Mouse (Mus musculus) brain, embryonic 14.5 days (tissue): Measurements from ENCODE around the gene Cep19.
"Not testable (repeated sequence)": the region's sequence is repeated elsewhere in the genome, so short reads cannot be mapped to it uniquely, and the experiment has no call there.

Experiments used
- CTCF ChIP-seq: fragments of 200-500 bp; IDR thresholded peaks from 2 replicates; pipeline ENCODE4 v1.5.1; 2012; ENCODE audit warnings: inconsistent platforms, mild to moderate bottlenecking, moderate library complexity, borderline replicate concordance; ENCODE audit not compliant: insufficient read depth, insufficient read length; ENCODE audit errors: extremely low read depth
- POLR2A ChIP-seq: fragments of 200-500 bp; IDR thresholded peaks from 2 replicates; pipeline ENCODE4 v1.6.1; 2012; ENCODE audit warnings: mild to moderate bottlenecking, inconsistent platforms, borderline replicate concordance; ENCODE audit not compliant: poor library complexity, insufficient read depth, insufficient read length, severe bottlenecking; ENCODE audit errors: extremely low read depth

DNA sequence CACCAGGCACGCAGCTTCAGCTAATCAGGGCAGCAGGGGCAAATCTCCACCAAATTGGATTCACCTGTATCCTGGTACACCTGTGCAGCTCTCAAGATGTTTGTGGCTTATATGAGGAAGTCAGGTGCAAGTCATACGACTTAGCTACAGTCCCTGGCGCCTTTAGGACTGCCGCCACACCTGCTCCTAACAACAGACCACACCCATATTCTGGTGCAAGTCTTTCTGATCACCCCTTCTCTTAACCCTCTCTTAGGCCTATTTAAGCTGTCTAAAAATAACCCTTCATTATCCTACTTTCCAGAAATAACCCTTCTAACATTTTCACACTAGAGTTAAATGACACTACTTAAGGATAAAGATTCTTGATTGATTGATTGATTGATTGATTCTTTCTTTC, 29.5 kb upstream of the Cep19 start:
- TF ChIP-seq POLR2A, CTCF: not testable (repeated sequence)
